Mouse (Mus musculus) megakaryocyte-erythroid progenitor cell, adult 5 weeks (primary cell): ENCODE measurements around the gene Gm14305. TPM values are rescaled to one million over a fixed set of nuclear protein-coding genes. Genes with fewer than 3 reads are reported as not detected.

Experiments used
- polyA plus RNA-seq: library from polyadenylated mRNA; stranded (reverse); fragments of >175 nt; gene quantifications from 2 replicates; pipeline ENCODE4 v1.2.3, GENCODE M21; 2012

The Gm14305 gene
- 0.78 and 1.0 TPM in 2 replicates for polyA plus RNA-seq

DNA sequence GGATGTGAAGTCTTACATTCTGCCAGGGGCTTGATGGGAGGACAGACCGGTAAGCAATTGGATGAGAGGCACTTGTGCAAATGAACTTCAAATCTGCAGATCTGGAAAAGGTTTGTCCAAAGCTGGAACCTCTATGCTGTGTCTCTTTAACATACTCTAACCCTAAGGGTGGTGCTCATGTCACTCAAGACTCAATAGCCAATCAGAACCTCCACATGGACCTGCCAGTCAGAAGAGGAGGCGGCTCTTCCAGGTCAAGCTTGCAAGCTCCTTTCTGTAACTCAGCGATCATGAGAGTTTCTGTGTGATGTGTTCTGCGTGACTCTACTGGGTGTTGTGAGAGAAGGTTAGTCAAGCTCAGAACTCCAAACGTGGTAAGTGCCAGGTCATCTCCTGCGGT is at the start of gene Gm14305:
Gene Gm14305 (plus strand): TSS at position 278 of the 400 bp plus-strand sequence.

DNA sequence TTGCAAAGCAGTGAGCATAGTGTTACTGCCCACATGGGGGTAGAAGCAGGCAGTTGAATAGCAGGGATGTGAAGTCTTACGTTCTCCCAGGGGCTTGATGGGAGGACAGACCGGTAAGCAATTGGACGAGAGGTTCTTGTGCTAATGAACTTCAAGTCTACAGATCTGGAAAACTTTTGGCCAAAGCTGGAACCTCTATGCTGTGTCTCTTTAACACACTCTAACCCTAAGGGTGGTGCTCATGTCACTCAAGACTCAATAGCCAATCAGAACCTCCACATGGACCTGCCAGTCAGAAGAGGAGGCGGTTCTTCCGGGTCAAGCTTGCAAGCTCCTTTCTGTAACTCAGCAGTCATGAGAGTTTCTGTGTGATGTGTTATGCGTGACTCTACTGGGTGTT is 37.9 kb upstream of the Gm14305 start, which contains the start of gene Zfp973:
Gene Zfp973 (plus strand): TSS at position 301 of the 400 bp plus-strand sequence.

Other genes starting within 250 kb of the Gm14305 start
- gene Gm14434, start 221.5 kb upstream of the Gm14305 start, polyA plus RNA-seq = not detected in 2 replicates
- 0.07 TPM in 1 of 2 replicates, not detected in the other for gene Zfp967, start 187.3 kb upstream of the Gm14305 start, polyA plus RNA-seq
- gene Gm14308, start 72.0 kb upstream of the Gm14305 start, polyA plus RNA-seq = 0.68 and 1.0 TPM in 2 replicates
- gene Zfp973, start 37.8 kb upstream of the Gm14305 start, polyA plus RNA-seq = 0.51 and 0.89 TPM in 2 replicates
- gene Gm14295, start 90.3 kb downstream of the Gm14305 start, polyA plus RNA-seq = 0.03 and 0.05 TPM in 2 replicates
- gene Gm14408, start 122.8 kb downstream of the Gm14305 start, polyA plus RNA-seq = not detected in 2 replicates
- gene Gm14296, start 219.5 kb downstream of the Gm14305 start, polyA plus RNA-seq = 0.30 and 0.35 TPM in 2 replicates